Mouse (Mus musculus): Measurements from ENCODE around the gene Tardbp. TPM values are rescaled to one million over a fixed set of nuclear protein-coding genes. Genes with fewer than 3 reads are reported as not detected.

Tardbp gene
- total and polyA plus RNA-seq, 3 experiments = 176 to 618 (median 341) TPM

DNA sequence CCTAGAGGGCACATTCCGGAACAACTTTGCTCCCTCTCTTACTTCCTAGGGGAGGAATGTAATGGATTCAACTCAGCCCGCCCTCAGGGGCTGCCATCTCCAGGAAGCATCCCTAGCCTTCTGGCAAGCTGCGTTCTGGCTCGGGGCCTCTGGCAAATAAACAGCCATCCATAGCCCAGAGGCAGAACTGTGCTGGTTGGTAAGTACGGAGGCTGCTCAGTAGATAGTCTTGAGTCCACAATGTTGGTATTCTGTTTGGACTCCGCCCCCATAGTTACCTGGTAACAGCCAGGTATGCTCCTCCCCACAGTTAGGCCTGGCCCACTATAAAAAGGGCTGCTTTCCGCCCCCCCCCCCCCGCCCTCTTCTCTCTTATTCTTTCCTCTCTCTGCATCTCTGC is 37.3 kb downstream of the Tardbp start:
- Histone ChIP-seq H3K4me1 (ENCODE audit: control insufficient read depth in 1 of 2, insufficient read depth in 2 of 2) (peaks cover 15 to 23% of the 10 kb centered on the region in 2 experiments), H3K9ac (ENCODE audit: insufficient read depth, low read depth) (no peak overlapping the region), H3K27me3 (replicated peaks) (no peaks in the 10 kb centered on the region), H3K4me2 (ENCODE audit: insufficient read depth, low read depth, poor library complexity, severe bottlenecking) (no peak overlapping the region), H3K4me3 (replicated peaks in 1 of 3; ENCODE audit: low read depth in 2 of 3, low read length in 2 of 3, poor library complexity in 1 of 3) (no peak overlapping the region), H3K79me2 (replicated peaks; ENCODE audit: control insufficient read depth, extremely low read depth, insufficient read depth, poor library complexity, severe bottlenecking) (peaks cover 27% of the 10 kb centered on the region), H3K9me3 (replicated peaks; ENCODE audit: low read length) (peaks cover 4% of the 10 kb centered on the region), H3K27ac (ENCODE audit: insufficient read depth, low read depth) (no peak overlapping the region), H3K36me3 (replicated peaks in 1 of 2; ENCODE audit: control insufficient read depth in 1 of 2, insufficient read depth in 1 of 2, low read length in 1 of 2) (peaks cover 14 to 26% of the 10 kb centered on the region in 2 experiments)
- no peak for DNase-seq (ENCODE audit: extremely low read depth)
- dilution Hi-C loops (cut with MboI; ENCODE audit: extremely low pct_ligation_motif_present, extremely low pct_unique_long_range_greater_than_20kb, low sequenced_read_pairs) = no loop called here
- in situ Hi-C loops (cut with MboI; ENCODE audit: low pct_ligation_motif_present, low pct_unique_long_range_greater_than_20kb, low sequenced_read_pairs) = no loop called here
- no peak for TF ChIP-seq MAFK (IDR thresholded peaks at IDR 0.05; ENCODE audit: insufficient replicate concordance, low read length)
- no peak for TF ChIP-seq CHD2 (IDR thresholded peaks at IDR 0.05; ENCODE audit: low read length)
- TF ChIP-seq HCFC1 (IDR thresholded peaks at IDR 0.05; ENCODE audit: low read depth, low read length) = no peak
- TF ChIP-seq POLR2A (IDR thresholded peaks at IDR 0.05; ENCODE audit: low read depth, low read length) = no peak
- TF ChIP-seq CHD1 (IDR thresholded peaks at IDR 0.05; ENCODE audit: low read depth, low read length) = no peak

DNA sequence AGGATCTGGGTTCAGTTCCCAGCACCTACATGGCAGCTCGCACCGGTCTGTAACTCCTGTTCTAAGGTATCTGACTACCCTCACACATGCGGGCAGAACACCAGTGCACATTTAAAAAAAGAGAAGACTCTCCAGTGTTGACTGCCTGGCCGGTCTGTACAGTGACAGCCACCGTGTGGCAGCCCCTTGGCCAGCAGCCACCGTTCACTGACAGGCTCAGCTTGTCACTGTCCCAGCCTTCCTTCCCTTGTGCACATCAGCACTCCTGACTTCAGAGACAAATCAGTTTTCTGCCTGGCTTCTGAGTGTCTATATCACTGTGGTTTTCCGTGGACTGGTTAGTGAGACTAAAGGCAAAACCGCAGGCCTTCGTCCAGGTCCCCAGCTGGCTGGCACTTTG is 38.0 kb downstream of the Tardbp start:
- dilution Hi-C loops (cut with MboI; ENCODE audit: extremely low pct_ligation_motif_present, extremely low pct_unique_long_range_greater_than_20kb, low sequenced_read_pairs) (no loop called here), in situ Hi-C loops (cut with MboI; ENCODE audit: low pct_ligation_motif_present, low pct_unique_long_range_greater_than_20kb, low sequenced_read_pairs) (no loop called here)
- Histone ChIP-seq H3K36me3 (replicated peaks in 1 of 2; ENCODE audit: control insufficient read depth in 1 of 2, insufficient read depth in 1 of 2, low read length in 1 of 2) (peaks cover 7 to 22% of the 10 kb centered on the region in 2 experiments), H3K27ac (ENCODE audit: insufficient read depth, low read depth) (no peak overlapping the region), H3K4me1 (ENCODE audit: control insufficient read depth in 1 of 2, insufficient read depth in 2 of 2) (peaks cover 12 to 15% of the 10 kb centered on the region in 2 experiments), H3K27me3 (replicated peaks) (no peaks in the 10 kb centered on the region), H3K4me2 (ENCODE audit: insufficient read depth, low read depth, poor library complexity, severe bottlenecking) (no peak overlapping the region), H3K9ac (ENCODE audit: insufficient read depth, low read depth) (no peak overlapping the region), H3K79me2 (replicated peaks; ENCODE audit: control insufficient read depth, extremely low read depth, insufficient read depth, poor library complexity, severe bottlenecking) (peaks cover 23% of the 10 kb centered on the region), H3K9me3 (replicated peaks; ENCODE audit: low read length) (peaks cover under 1% of the 10 kb centered on the region), H3K4me3 (replicated peaks in 1 of 3; ENCODE audit: low read depth in 2 of 3, low read length in 2 of 3, poor library complexity in 1 of 3) (no peak overlapping the region)
- TF ChIP-seq E2F4 (IDR thresholded peaks at IDR 0.05; ENCODE audit: insufficient replicate concordance, low read depth, low read length) (no peak), ETS1 (conservative IDR thresholded peaks at IDR 0.05; ENCODE audit: low read depth, low read length) (no peak), ZMIZ1 (IDR thresholded peaks at IDR 0.05; ENCODE audit: low read depth, low read length) (no peak), SIN3A (IDR thresholded peaks at IDR 0.05; ENCODE audit: low read length) (no peak), MXI1 (IDR thresholded peaks at IDR 0.05; ENCODE audit: low read depth, low read length) (no peak), USF1 (IDR thresholded peaks at IDR 0.05; ENCODE audit: low read depth, low read length) (no peak), UBTF (IDR thresholded peaks at IDR 0.05; ENCODE audit: low read depth, low read length) (no peak), ZC3H11A (IDR thresholded peaks at IDR 0.05; ENCODE audit: low read depth, low read length) (no peak), GABPA (IDR thresholded peaks at IDR 0.05; ENCODE audit: insufficient replicate concordance, low read depth, low read length) (no peak), IRF4 (IDR thresholded peaks at IDR 0.05; ENCODE audit: low read depth, low read length) (no peak), SMC3 (IDR thresholded peaks at IDR 0.05; ENCODE audit: low read depth, low read length) (no peak), JUN (IDR thresholded peaks at IDR 0.05; ENCODE audit: insufficient read depth, low read depth, low read length) (no peak)
- DNase-seq (ENCODE audit: extremely low read depth) = no peak
